Mouse (Mus musculus) heart, postnatal 0 days (tissue): Measurements from ENCODE around the gene Fcf1.

Source experiments
- CTCF ChIP-seq: IDR thresholded peaks from 2 replicates; pipeline ENCODE4 v1.5.1; 2016; ENCODE audit warnings: antibody characterized with exemption, control low read depth, low read depth
- EP300 ChIP-seq: IDR thresholded peaks from 2 replicates; pipeline ENCODE4 v1.6.1; 2016; ENCODE audit warnings: antibody characterized with exemption, low read depth

GRCm38 (mm10) chr12:84941717-84942116 lies 29.0 kb upstream of the Fcf1 start:
- TF ChIP-seq CTCF = no peak
- TF ChIP-seq EP300 = no peak
